Mouse (Mus musculus) urinary bladder, postnatal 4 days (tissue): ENCODE measurements around the gene Cyp4b1.
"Not testable (repeated sequence)": the region's sequence is repeated elsewhere in the genome, so short reads cannot be mapped to it uniquely, and the experiment has no call there.

Experiments used
- DNase-seq, 2 experiments: peaks; one replicate each; pipeline ENCODE4 v3.0.0; 2021 to 2022; ENCODE audit warnings: low spot score in 2 of 2

Gene Cyp4b1

GRCm38 (mm10) chr4:115647580-115647979 lies at the start of gene Cyp4b1:
TSS of gene Cyp4b1 (minus strand) at chr4:115647723.
- DNase-seq: no peak

DNA sequence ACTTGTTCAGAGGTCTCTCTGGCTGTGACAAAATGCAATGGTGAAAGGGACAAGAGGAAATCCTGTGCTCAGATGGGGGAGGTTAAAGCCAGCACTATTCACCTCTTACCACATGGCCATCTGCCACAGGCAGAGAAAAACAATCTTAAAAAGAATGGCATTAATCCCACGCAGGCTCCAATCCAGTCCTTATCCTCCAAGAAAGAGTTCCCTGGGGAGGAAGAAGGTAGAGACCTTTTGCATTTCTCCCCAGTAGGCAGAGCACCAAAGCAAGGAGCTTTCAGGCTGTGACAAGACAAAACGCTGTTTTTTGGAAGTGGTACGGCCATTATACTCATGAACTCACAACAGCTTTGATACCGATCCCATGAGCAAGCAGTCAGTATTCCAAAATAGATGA lies 38.8 kb upstream of the Cyp4b1 start:
- no peak for DNase-seq

DNA sequence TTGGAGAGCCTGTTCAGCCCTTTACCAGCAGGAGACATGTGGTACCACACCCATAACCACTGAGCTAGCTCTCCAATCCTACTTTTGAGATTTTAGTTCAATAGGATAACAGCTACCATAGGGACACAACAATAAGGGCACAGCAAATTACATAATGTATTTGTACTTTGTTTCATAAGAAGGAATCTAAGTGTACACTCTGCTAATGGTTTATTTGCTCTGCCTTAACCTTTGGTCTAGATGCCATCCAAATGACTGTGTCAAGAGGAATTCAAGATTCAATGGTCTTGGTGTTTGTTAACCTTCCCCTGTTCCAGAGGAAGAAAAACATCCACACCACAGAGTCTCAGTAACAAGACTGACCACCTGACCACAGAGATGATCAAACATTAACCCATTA lies 11.7 kb upstream of the Cyp4b1 start:
- DNase-seq: no peak

GRCm38 (mm10) chr4:115657867-115658249 lies 10.3 kb upstream of the Cyp4b1 start:
- no peak for DNase-seq

DNA sequence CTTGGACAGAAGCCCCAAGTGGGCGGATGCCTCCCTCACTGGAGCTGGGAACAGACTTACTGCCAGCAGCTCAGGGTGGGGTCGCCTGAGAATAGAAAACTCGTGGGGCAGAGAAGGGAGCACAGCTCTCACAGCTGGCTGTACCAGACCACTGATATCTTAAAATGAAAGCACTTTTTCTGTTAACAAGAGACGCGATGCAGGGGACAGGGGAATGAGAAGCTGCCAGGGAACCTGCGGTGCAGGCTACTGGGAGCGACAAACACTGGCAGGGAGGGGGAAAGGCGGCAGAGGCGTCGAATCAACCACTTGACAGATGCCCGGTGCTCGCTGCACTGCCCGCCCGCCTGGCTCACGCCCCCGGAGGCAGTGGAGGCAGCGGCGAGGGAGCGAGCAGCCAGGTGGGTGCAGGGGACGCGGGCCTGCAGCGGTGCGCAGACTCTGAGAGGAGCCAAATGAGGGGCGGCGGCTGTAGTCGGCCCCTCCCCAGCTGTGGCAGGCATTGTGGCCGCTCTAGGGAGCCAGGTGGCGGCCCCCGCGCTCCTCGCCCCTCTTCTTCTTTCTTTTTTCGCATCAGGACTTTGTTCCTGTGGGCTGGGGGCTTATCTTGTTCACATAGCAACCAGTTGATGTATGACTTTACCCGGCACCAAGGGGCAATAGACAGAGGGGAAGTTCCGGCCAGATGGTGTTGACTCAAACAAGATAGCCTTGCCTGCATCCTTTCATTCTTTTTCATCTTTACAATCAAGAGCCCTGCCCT lies 9.8 kb upstream of the Cyp4b1 start:
- no peak for DNase-seq

- not testable (repeated sequence) for DNase-seq
Observed at GRCm38 (mm10) chr4:115656535-115656922, 9.0 kb upstream of the Cyp4b1 start.

DNA sequence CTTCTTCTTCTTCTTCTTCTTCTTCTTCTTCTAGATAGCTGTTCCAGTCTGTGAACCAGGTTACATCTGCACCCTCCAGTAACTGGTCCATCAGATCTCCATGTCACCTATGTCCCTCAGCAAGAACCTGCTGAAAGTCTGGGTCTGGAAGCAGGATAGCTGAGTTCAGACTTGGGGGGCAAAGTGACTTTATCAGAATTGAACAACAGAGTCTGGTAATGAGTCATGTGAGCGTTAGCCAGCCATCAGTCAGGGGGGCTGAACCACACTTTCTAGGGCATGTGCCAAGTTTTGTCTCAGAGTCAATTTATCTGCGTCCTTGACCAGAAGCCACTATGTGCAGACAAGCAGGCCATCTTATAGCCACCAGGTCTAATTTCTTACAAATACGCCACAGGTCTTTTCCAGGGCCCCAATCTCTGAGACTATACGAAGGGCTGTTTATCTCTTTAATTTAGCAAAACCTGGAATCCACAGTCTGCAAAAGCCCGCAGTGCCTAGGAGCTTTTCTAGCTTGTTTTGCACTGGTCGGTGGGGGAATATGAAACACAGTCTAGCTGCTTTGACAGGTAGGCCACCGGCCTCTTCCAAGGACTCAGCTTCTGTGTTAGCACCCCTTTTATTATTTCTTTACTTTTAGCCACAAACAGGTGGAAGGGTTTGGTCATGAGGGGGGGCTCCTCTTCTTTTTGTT lies 8.5 kb upstream of the Cyp4b1 start:
- DNase-seq: not testable (repeated sequence)

DNA sequence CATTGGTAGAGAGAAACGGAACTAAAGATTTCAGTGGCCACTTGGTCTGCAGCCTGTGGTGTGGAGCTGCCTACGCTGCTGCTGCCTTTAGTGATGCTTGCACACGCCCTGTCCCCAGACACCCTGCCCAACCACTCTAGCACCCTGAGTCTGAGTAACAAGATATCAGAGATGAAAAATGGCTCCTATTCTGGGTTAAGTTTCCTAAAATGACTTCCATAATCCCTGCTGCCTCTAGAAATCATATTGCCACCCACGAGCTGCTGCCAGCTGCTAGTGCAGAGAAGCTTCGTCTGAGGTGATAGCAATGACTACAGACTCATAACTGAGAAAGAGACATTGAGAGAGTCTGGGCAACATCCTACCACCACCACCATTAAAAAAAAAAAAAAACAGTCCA lies 3.3 kb upstream of the Cyp4b1 start:
- no peak for DNase-seq

GRCm38 (mm10) chr4:115649344-115649743 lies 1.8 kb upstream of the Cyp4b1 start:
- DNase-seq: no peak

GRCm38 (mm10) chr4:115648752-115649151 lies 1.2 kb upstream of the Cyp4b1 start:
- no peak for DNase-seq

GRCm38 (mm10) chr4:115645371-115645770 lies 2.2 kb downstream of the Cyp4b1 start:
- DNase-seq: no peak

DNA sequence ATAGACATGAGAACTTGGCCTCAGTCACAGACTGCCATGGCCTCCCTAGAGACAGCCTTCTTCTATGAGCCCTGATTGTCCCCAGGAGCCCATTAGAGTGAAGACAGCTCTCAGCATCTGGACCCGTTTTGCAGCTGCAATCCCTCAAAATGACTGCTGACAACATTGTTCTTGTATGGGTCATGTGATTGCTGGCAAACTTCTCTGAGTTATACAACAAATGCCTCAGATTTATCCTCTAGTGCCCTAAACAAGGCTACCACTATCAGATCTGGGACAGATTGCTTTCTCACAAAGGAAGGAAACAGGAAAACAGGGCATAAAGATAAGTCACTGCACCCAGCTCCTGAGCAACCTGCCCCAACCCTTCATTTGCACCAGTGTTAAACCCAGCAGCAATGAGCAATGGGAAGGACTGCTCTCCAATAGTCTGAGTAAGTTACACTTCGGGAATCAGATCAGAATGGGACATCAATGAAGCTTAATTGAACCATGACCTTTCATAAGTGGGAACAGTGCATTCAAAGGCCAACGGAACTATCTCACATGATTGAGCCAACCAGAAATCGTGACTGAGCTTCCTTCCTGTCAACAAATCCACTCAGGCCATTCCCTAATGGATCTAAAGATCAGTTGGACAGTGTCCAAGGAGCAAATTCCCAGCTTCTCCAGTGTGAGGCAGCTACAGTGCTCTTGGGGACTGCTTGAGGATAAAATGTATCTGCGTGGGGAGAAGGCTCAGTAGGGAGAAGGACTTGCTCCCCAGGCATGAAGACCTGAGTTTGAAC lies 4.4 kb downstream of the Cyp4b1 start:
- DNase-seq: no peak

- not testable (repeated sequence) for DNase-seq
Observed at GRCm38 (mm10) chr4:115625560-115625959, 22.0 kb downstream of the Cyp4b1 start.

DNA sequence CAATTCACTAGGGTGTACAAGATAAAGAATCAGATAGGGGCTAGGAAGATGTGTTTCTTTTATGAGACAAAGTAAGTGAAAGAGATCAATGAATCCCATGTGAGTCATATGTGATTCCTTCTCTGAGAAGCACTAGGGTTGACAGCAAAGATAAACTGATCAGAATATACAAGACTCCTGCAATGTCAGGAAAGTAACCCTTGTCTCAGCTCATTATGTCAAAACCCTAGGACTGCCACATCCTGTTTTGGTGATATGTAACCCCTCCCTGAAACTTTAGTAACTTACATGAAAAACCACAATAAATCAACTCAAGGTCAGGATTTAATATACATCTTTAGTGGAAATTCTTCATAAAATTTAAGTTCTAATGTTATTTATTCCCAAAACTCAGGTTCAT lies 33.5 kb downstream of the Cyp4b1 start:
- no peak for DNase-seq

DNA sequence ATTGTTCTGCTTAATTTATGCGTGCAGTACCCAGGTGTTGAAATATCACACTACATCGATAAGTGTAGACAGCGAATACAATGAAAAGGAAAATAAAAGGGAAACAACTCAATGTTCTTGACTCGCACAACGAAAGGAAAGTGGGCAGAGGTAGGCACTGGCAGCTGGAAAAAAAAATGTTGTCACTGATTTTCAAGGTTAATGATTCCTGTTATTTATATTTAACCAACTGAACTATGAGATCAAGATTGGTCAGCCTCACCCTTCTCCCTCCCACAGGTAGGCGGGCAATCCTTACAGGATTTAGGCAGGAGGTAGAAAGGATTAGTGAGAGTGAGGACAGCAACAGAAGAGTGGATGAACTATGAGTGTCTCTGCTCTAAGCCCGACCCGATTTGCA lies 46.9 kb downstream of the Cyp4b1 start, which contains the start of gene Cyp4a32:
Gene Cyp4a32, plus strand, starts transcription at position 359 of the 400 bp plus-strand sequence.
- DNase-seq: not testable (repeated sequence)

- no peak for DNase-seq
Observed at GRCm38 (mm10) chr4:115596824-115597336, 50.6 kb downstream of the Cyp4b1 start.

DNA sequence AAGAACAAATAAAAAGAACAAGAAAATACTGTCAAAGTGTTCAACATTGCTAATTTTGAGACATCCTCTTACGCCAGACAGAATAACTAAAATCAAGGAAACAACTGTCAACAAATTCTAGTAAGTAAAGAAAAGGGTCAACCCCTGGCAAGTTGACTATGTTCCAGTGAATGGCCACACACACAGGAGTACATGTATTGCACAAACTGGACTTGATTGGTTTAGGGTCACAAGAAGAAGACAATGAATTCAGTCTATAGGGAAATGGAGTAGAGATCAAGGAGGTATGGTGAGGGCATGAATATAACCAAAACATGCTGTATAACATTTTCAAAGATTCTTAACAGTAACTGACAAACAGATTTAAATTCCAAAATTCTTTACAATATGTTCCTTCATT lies 51.2 kb downstream of the Cyp4b1 start:
- DNase-seq: no peak

DNA sequence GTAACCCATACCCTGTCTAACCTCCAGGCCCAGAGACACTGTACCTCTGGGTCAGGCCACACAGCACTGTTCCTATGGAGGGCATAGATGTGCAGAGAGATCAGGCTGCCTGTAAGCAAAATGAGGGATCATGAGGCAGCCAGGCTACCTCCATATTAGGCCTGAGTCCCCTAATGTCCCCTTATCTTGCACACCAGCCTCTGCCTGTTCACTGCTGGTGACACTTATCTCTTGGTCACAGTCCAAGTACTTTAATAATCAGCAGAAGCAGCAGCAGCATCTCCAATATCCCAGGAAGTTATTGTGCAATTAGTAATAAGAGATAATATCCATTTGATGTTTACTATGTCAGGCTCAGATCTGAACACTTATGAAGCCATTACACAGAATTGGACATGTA lies 64.5 kb downstream of the Cyp4b1 start:
- DNase-seq: no peak

DNA sequence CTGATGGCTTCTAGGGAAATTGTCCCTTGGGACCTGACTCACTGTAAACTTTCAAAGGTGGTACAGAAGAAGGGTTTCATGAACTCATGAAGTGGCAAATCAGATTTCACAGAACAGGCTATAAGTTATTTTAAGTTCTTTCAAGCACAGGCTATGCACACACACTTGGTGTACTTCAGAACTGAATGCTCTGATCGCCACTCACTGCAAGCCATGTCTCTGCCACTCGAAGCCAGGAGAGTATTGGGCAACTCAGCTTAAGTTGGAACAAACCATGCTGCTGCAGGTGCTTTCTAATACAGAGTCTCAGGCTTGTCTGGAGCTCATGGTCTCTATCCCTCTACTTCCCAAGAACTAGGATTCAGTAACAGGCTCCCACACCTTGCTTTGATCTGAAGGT lies 71.7 kb downstream of the Cyp4b1 start:
- no peak for DNase-seq

DNA sequence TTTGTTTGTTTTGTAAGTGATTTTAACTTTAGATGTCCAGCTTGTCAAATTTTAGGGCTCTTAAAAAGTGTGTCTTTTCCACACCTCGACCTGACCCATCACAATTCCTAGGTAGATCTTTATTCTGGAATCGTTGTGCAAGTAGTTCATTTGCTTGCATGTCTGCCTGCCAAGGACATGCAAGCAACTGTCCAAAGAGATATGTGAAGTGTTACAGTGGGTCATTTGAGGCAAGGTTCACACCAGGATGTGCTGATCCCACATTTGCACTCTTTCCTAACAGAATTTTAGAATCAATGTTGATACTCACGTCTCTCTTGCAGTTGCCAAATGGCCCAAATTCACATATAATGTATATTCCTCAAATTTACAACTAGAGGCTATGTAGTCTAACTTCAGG lies 72.3 kb downstream of the Cyp4b1 start:
- DNase-seq: no peak
